Mouse (Mus musculus) cortical plate, adult 2 months (tissue): ENCODE measurements at regions not wholly inside any gene's neighbourhood (a gene's known extent, or its start where the extent isn't known, plus 50 kb on each side); places are given as distances from the start of the nearest gene placed in this dataset.

ENCODE experiments used
- H3K27ac ChIP-seq: fragments of 200-500 bp; 2 replicates; pipeline ENCODE4 v1.5.1; 2012; ENCODE audit warnings: low read length, control low read depth, inconsistent platforms; ENCODE audit not compliant: insufficient read depth
- H3K4me1 ChIP-seq: fragments of 200-500 bp; 2 replicates; pipeline ENCODE4 v1.6.1; 2011; ENCODE audit warnings: low read length; ENCODE audit not compliant: control insufficient read depth, insufficient read depth
- H3K4me3 ChIP-seq: fragments of 200-500 bp; 2 replicates; pipeline ENCODE4 v1.5.1; 2011; ENCODE audit warnings: mild to moderate bottlenecking, low read length, control low read depth; ENCODE audit not compliant: insufficient read depth
- CTCF ChIP-seq: fragments of 200-500 bp; IDR thresholded peaks from 2 replicates; pipeline ENCODE4 v1.5.1; 2011; ENCODE audit warnings: mild to moderate bottlenecking, control low read depth, low read length; ENCODE audit not compliant: insufficient read depth; ENCODE audit errors: extremely low read depth
- POLR2A ChIP-seq: fragments of 200-500 bp; IDR thresholded peaks from 2 replicates; pipeline ENCODE4 v1.6.1; 2011; ENCODE audit warnings: mild to moderate bottlenecking, low read length, control low read depth; ENCODE audit not compliant: insufficient read depth; ENCODE audit errors: extremely low read depth

- H3K27ac ChIP-seq, result no peak overlapping the region
- no peak for TF ChIP-seq POLR2A
- no peaks in the 10 kb centered on the region for H3K4me1 ChIP-seq
- no peak overlapping the region for H3K4me3 ChIP-seq
These were observed 152.9 kb upstream of the Zic3 start for GRCm38 (mm10) chrX:57869648-57870047.

GRCm38 (mm10) chrX:57916705-57917104 lies 105.8 kb upstream of the Zic3 start:
- H3K4me3 ChIP-seq, result no peak overlapping the region
- TF ChIP-seq POLR2A, result no peak
- no peak overlapping the region for H3K27ac ChIP-seq
- H3K4me1 ChIP-seq, result no peaks in the 10 kb centered on the region

DNA sequence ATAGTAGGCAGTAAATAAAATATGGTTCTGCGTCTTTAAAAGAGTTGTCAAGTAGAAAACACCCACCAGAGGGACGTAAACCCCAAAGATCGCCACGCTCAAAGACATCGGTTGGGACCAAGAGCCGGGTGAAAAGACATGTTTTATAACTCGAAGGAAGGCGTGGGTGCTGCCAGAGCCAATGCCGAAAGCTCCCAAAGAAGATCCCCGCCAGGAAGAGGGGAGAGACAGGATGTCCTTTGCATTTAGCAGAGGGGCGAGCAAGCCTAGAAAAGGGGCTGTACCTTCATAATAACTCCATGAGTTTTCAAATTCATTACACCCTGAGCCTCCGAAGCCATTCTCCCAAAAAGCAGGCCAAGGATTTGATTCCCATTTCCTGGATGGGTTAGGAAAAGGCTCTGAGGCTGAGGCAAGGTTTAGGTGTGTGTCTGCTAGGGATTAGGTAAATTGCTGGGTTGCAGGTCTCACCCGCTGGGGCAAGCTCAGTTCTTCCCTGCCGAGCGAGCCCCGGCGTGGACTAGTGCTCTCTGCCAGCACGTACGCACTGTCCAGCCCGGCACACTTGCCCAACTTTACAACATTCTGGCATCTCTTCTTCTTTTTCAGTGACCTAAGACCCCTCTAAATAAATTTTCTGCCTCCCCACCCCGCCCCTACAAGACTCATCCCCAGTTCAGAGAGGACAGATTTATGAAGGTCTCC lies 104.9 kb upstream of the Zic3 start:
- no peak overlapping the region for H3K4me3 ChIP-seq
- TF ChIP-seq CTCF (no peak), POLR2A (no peak)
- no peaks in the 10 kb centered on the region for H3K4me1 ChIP-seq
- H3K27ac ChIP-seq, result no peak overlapping the region

DNA sequence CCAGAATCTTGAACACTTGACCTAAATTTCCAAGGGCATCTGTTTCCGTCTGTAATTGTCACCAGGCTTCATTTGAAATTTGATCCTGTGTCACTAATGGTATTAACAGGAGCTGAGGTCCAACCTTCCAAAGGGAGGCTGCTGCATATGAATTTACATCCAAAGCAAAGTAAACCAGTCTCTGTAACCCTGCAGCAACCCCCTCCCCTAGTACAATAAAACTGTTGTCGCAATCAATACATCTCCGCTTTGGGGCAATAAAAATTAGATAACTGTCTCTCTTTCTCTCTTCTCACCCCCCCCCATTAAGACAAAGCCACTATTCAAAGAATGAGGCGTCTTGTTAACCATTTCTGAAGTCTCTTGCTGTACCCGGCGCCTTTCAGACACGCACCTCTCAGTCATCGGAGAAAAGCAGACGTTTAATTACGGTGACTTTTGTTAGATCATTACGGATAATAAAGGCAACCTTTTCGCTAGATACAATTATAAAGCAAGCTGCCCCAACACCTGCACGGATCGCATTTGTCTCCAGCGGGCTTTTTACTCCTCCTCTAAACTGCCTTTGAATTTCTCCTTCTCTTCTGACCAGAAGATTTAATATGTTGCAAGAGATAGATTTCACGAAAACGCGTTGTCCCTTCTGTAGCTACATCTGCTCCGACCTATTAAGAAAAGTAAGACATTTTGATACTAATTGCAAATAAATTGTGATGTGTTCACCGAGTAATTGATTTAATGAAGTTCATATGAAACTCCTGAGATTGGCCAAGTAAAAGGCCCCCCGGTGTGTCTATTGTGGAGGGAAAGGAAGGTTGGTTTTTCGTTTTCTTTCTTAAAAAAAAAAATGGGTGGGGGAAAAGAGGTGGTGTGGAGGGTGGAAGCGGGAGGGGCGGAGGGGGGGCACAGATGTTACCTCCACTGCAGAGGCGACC lies 104.1 kb upstream of the Zic3 start:
- no peak overlapping the region for H3K27ac ChIP-seq
- no peaks in the 10 kb centered on the region for H3K4me1 ChIP-seq
- no peak for TF ChIP-seq CTCF
- no peak for TF ChIP-seq POLR2A
- H3K4me3 ChIP-seq, result no peak overlapping the region

GRCm38 (mm10) chrX:57919886-57920285 lies 102.6 kb upstream of the Zic3 start:
- Histone ChIP-seq H3K4me3 (no peak overlapping the region), H3K27ac (no peak overlapping the region), H3K4me1 (no peaks in the 10 kb centered on the region)
- TF ChIP-seq POLR2A (no peak), CTCF (no peak)

DNA sequence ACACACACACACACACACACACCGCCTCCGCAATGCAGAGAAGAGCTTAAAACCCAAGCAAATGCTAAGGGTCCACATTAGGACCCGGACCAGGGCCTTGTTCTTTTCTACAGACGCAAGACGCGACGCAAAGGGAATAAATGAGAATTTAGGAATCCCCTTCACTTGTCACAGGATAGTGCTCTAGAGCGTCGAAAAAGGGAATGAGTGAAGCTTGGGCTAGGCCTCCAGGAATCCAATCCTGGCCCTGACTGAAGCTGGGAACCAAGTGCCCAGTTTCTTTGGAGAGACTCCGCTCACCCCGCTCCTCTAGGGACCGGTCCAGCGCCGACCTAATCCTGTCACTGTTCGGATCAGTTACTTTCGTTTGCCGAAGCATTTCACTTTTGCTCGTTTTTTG lies 102.1 kb upstream of the Zic3 start:
- H3K4me3 ChIP-seq, result no peak overlapping the region
- no peaks in the 10 kb centered on the region for H3K4me1 ChIP-seq
- TF ChIP-seq POLR2A (no peak), CTCF (no peak)
- H3K27ac ChIP-seq, result no peak overlapping the region

- H3K27ac ChIP-seq, result no peak overlapping the region
- H3K4me3 ChIP-seq, result no peak overlapping the region
- H3K4me1 ChIP-seq, result no peaks in the 10 kb centered on the region
- TF ChIP-seq CTCF (no peak), POLR2A (no peak)
These were observed 101.2 kb upstream of the Zic3 start for GRCm38 (mm10) chrX:57921294-57921693.

- no peak overlapping the region for H3K27ac ChIP-seq
- H3K4me3 ChIP-seq, result no peak overlapping the region
- TF ChIP-seq POLR2A (no peak), CTCF (no peak)
- no peaks in the 10 kb centered on the region for H3K4me1 ChIP-seq
These were observed 100.6 kb upstream of the Zic3 start for GRCm38 (mm10) chrX:57921821-57922449.

DNA sequence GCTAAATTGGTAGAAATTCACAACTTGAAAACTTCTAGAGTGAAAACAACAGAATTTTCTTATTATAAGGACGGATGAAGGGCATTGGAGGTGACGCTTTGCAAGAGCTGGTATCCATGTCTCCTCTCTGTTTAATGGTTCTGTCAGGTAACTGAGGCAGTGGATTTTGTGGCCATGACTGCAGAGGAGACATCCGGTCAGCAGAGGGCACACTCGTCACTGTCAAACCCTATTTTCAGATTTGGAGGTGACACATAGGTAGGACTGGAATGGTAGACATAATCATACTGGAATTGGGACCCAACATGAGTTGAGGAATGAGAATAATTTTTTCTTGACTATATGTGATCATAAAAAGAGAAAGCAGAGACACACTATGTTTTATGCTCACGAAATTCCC lies 98.7 kb upstream of the Zic3 start:
- TF ChIP-seq POLR2A (no peak), CTCF (peak; percentile 44; the same call in 1 of the 2 replicates)
- Histone ChIP-seq H3K27ac (no peak overlapping the region), H3K4me3 (no peak overlapping the region), H3K4me1 (no peaks in the 10 kb centered on the region)
